Mouse (Mus musculus): ENCODE data around the gene Afm. TPM values are rescaled to one million over a fixed set of nuclear protein-coding genes. Genes with fewer than 3 reads are reported as not detected.
A peak's percentile ranks its signal among the peaks of the same experiment; 100 is the strongest.

The Afm gene
- polyA plus RNA-seq, 1 experiment from 2014 or later = not detected

DNA sequence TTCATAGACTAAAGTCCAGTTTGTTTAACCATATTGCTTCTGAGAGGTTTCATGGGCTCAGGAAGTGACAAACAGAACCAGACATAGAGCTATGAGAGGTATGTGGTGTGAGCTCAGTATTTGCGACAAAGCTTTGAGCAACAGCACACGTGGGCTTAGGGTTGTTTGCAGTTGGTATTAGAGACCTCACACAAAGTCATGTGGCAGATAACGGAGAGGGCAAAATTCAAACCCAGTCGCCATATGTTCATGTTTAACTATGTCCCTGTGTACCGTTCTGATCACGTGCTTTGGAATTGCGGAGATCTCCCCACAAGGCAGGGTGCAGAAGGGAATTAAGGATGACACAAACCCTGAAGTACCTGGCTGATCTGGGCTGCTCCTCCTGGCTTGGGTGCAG, 30.4 kb upstream of the Afm start:
- no peaks in the 10 kb centered on the region for H3K27me3 ChIP-seq (replicated peaks; ENCODE audit: control insufficient read depth, insufficient read depth, low read length)
- H3K9ac ChIP-seq (ENCODE audit: low read depth, low read length) = no peak overlapping the region
- no peak overlapping the region for H3K27ac ChIP-seq (replicated peaks; ENCODE audit: low read depth, low read length)
- H3K4me3 ChIP-seq (ENCODE audit: low read depth, low read length) = no peak overlapping the region
- ATAC-seq (ENCODE audit: low read depth) = no peak
- WGBS = 60% methylated on average over 7 of the region's 7 CpGs
- H3K4me2 ChIP-seq (ENCODE audit: low read depth, low read length) = no peak overlapping the region
- no peaks in the 10 kb centered on the region for H3K36me3 ChIP-seq (ENCODE audit: control insufficient read depth, insufficient read depth, low read length)
- no peaks in the 10 kb centered on the region for H3K9me3 ChIP-seq (ENCODE audit: control insufficient read depth, low read length)
- no peak for DNase-seq (ENCODE audit: low spot score)
- H3K4me1 ChIP-seq (ENCODE audit: control insufficient read depth, insufficient read depth, low read length) = no peaks in the 10 kb centered on the region

DNA sequence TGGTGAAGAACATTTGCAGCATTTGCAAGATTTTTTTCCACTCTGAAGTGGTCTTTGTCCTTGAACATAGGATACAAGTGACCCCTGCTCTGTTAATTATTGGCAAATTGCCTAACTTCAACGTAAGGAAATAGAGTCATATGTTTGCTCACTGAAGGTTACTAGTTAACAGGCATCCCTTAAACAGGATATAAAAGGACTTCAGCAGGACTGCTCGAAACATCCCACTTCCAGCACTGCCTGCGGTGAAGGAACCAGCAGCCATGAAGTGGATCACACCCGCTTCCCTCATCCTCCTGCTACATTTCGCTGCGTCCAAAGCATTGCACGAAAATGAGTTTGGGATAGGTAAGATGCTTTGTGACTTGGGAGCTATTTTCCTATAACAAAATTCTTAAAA, 28.2 kb upstream of the Afm start, which contains the start of gene Afp:
Afp (plus strand) TSS at position 220 of the 400 bp plus-strand sequence.
- Histone ChIP-seq H3K36me3 (ENCODE audit: control insufficient read depth, insufficient read depth, low read length) (no peaks in the 10 kb centered on the region), H3K4me1 (ENCODE audit: control insufficient read depth, insufficient read depth, low read length) (no peaks in the 10 kb centered on the region), H3K27me3 (replicated peaks; ENCODE audit: control insufficient read depth, insufficient read depth, low read length) (no peaks in the 10 kb centered on the region), H3K27ac (replicated peaks; ENCODE audit: low read depth, low read length) (no peak within 1 kb of the TSS), H3K4me3 (ENCODE audit: low read depth, low read length) (no peak within 1 kb of the TSS), H3K9me3 (ENCODE audit: control insufficient read depth, low read length) (no peaks in the 10 kb centered on the region), H3K4me2 (ENCODE audit: low read depth, low read length) (no peak within 1 kb of the TSS), H3K9ac (ENCODE audit: low read depth, low read length) (no peak within 1 kb of the TSS)
- ATAC-seq (ENCODE audit: low read depth) (no peak), DNase-seq (ENCODE audit: low spot score) (no peak)
- 84% methylated on average over 7 of the region's 7 CpGs for WGBS

DNA sequence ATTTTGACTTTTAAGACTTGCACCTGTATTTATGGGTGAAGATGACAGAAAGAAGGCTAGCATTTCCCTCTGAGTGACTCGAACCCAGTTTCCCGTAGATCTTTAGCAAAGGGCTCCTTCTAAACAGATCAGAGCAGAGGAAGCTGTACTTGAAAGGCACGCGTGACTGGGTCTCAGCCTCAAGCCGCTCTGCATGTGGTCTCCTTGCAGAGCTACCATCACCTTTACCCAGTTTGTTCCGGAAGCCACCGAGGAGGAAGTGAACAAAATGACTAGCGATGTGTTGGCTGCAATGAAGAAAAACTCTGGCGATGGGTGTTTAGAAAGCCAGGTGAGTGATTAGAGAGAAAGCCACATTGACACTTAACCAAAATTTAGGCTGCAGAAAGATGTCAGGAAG, 26.3 kb upstream of the Afm start:
- ATAC-seq (ENCODE audit: low read depth) = no peak
- Histone ChIP-seq H3K27ac (replicated peaks; ENCODE audit: low read depth, low read length) (no peak overlapping the region), H3K9ac (ENCODE audit: low read depth, low read length) (no peak overlapping the region), H3K4me2 (ENCODE audit: low read depth, low read length) (0 out of 2 replicates have a peak overlapping the region, but pooled peaks have one; percentile 8), H3K27me3 (replicated peaks; ENCODE audit: control insufficient read depth, insufficient read depth, low read length) (no peaks in the 10 kb centered on the region), H3K36me3 (ENCODE audit: control insufficient read depth, insufficient read depth, low read length) (no peaks in the 10 kb centered on the region), H3K4me3 (ENCODE audit: low read depth, low read length) (no peak overlapping the region), H3K4me1 (ENCODE audit: control insufficient read depth, insufficient read depth, low read length) (no peaks in the 10 kb centered on the region), H3K9me3 (ENCODE audit: control insufficient read depth, low read length) (no peaks in the 10 kb centered on the region)
- WGBS = 69% methylated on average over 9 of the region's 9 CpGs
- no peak for DNase-seq (ENCODE audit: low spot score)

DNA sequence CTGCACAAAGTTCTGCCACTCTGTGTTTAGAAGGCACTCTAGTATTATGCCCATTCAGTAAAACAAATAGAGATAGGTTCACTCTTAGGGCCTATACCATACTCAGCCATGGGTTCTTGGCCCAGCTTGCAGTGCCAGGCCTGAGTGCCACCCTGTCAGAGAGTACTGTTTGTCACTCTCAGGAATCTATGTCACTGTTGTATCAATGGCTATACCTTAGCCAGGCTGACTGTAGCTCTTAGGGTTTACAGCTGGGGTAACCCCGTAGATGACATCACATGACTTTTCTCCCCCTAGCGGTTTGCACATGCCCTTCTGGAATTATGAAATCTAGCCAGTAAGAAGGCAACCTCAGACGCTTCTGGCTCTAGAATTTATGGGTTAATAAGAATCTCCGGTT, 24.4 kb upstream of the Afm start:
- Histone ChIP-seq H3K4me3 (ENCODE audit: low read depth, low read length) (no peak overlapping the region), H3K27ac (replicated peaks; ENCODE audit: low read depth, low read length) (no peak overlapping the region), H3K4me2 (ENCODE audit: low read depth, low read length) (no peak overlapping the region), H3K27me3 (replicated peaks; ENCODE audit: control insufficient read depth, insufficient read depth, low read length) (no peaks in the 10 kb centered on the region), H3K36me3 (ENCODE audit: control insufficient read depth, insufficient read depth, low read length) (no peaks in the 10 kb centered on the region), H3K9ac (ENCODE audit: low read depth, low read length) (no peak overlapping the region), H3K4me1 (ENCODE audit: control insufficient read depth, insufficient read depth, low read length) (no peaks in the 10 kb centered on the region), H3K9me3 (ENCODE audit: control insufficient read depth, low read length) (no peaks in the 10 kb centered on the region)
- ATAC-seq (ENCODE audit: low read depth) (no peak), DNase-seq (ENCODE audit: low spot score) (no peak)
- WGBS = 95% methylated on average over 4 of the region's 4 CpGs

DNA sequence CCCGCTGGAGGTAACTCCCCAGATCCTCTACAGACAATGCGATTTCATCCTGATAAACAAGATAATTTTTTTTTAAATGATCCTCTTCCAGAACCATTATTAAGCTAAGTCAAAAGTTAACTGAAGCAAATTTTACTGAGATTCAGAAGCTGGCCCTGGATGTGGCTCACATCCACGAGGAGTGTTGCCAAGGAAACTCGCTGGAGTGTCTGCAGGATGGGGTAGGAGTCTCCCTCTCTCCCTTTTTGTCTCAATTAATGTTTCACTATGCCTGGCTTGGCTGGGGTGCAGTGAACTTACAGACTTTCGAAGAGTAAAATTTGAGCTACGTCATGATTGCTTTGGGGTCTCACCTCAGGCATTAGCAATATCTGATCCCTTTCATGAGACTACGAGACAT, 19.2 kb upstream of the Afm start:
- H3K4me2 ChIP-seq (ENCODE audit: low read depth, low read length) = no peak overlapping the region
- no peak for ATAC-seq (ENCODE audit: low read depth)
- H3K36me3 ChIP-seq (ENCODE audit: control insufficient read depth, insufficient read depth, low read length) = no peaks in the 10 kb centered on the region
- WGBS = 74% methylated on average over 7 of the region's 7 CpGs
- DNase-seq (ENCODE audit: low spot score) = no peak
- no peaks in the 10 kb centered on the region for H3K9me3 ChIP-seq (ENCODE audit: control insufficient read depth, low read length)
- no peak overlapping the region for H3K9ac ChIP-seq (ENCODE audit: low read depth, low read length)
- H3K27me3 ChIP-seq (replicated peaks; ENCODE audit: control insufficient read depth, insufficient read depth, low read length) = no peaks in the 10 kb centered on the region
- no peak overlapping the region for H3K27ac ChIP-seq (replicated peaks; ENCODE audit: low read depth, low read length)
- H3K4me1 ChIP-seq (ENCODE audit: control insufficient read depth, insufficient read depth, low read length) = no peaks in the 10 kb centered on the region
- H3K4me3 ChIP-seq (ENCODE audit: low read depth, low read length) = no peak overlapping the region

DNA sequence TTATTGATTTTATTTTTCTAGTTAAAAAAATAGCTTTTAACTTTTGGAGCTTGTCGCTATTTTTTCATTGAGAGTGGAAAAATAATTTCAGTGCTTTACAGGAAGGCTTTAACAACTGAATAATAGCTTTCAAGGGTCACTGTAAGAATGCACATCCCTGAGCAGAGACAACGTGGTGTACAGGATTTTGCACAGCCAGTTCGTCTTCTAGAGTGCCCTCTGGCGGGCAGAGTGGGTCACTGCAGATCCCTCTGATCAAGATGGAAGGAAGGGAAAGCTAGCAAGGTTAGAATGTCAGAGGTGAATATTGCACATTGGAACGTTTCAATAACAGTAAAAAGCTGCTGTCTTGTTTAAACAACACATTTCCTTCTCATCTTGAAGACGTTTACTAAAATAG, 18.0 kb upstream of the Afm start:
- H3K27ac ChIP-seq (replicated peaks; ENCODE audit: low read depth, low read length) = no peak overlapping the region
- no peak overlapping the region for H3K4me2 ChIP-seq (ENCODE audit: low read depth, low read length)
- DNase-seq (ENCODE audit: low spot score) = peak; percentile 67
- H3K4me1 ChIP-seq (ENCODE audit: control insufficient read depth, insufficient read depth, low read length) = no peaks in the 10 kb centered on the region
- no peaks in the 10 kb centered on the region for H3K27me3 ChIP-seq (replicated peaks; ENCODE audit: control insufficient read depth, insufficient read depth, low read length)
- 5% methylated on average over 6 of the region's 6 CpGs for WGBS
- no peaks in the 10 kb centered on the region for H3K36me3 ChIP-seq (ENCODE audit: control insufficient read depth, insufficient read depth, low read length)
- ATAC-seq (ENCODE audit: low read depth) = no peak
- no peak overlapping the region for H3K9ac ChIP-seq (ENCODE audit: low read depth, low read length)
- no peaks in the 10 kb centered on the region for H3K9me3 ChIP-seq (ENCODE audit: control insufficient read depth, low read length)
- no peak overlapping the region for H3K4me3 ChIP-seq (ENCODE audit: low read depth, low read length)

DNA sequence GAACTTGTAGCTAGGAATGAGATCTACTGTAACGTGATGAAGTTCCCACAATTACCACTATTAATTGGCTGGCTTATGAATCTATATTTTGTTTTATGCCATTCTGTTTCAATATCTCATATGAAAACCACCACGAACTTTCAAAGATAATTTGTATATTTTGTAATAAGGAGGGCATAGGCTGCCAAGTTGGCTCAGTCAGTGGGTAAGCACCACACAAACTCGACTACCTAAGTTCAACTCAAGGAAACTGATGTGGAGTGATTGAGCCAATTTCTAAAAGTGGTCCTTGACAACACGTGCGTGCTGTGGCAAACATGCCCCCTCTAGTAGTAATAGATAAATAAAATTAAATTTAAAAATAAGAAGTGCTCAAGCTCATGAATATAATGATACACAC, 17.0 kb upstream of the Afm start:
- Histone ChIP-seq H3K4me2 (ENCODE audit: low read depth, low read length) (no peak overlapping the region), H3K9ac (ENCODE audit: low read depth, low read length) (no peak overlapping the region), H3K27ac (replicated peaks; ENCODE audit: low read depth, low read length) (no peak overlapping the region), H3K4me3 (ENCODE audit: low read depth, low read length) (no peak overlapping the region), H3K9me3 (ENCODE audit: control insufficient read depth, low read length) (no peaks in the 10 kb centered on the region), H3K27me3 (replicated peaks; ENCODE audit: control insufficient read depth, insufficient read depth, low read length) (no peaks in the 10 kb centered on the region), H3K4me1 (ENCODE audit: control insufficient read depth, insufficient read depth, low read length) (no peaks in the 10 kb centered on the region), H3K36me3 (ENCODE audit: control insufficient read depth, insufficient read depth, low read length) (no peaks in the 10 kb centered on the region)
- ATAC-seq (ENCODE audit: low read depth) (no peak), DNase-seq (ENCODE audit: low spot score) (no peak)
- WGBS = 84% methylated on average over 5 of the region's 5 CpGs

DNA sequence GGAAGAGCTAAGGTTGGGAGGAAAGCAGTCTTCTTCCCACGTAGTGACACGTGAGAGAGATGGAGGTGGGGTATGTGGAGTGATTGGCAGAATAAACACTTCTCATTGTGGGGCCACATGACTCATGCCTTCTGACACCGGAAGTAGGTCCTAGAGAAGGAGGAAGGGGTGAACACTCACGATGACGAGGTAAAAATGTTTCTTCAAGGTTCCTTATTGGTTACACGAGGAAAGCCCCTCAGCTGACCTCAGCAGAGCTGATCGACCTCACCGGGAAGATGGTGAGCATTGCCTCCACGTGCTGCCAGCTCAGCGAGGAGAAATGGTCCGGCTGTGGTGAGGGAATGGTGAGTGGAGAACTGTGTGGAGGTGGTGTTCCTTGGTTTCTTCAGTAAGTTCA, 14.0 kb upstream of the Afm start:
- H3K36me3 ChIP-seq (ENCODE audit: control insufficient read depth, insufficient read depth, low read length) = no peaks in the 10 kb centered on the region
- ATAC-seq (ENCODE audit: low read depth) (no peak), DNase-seq (ENCODE audit: low spot score) (no peak)
- no peak overlapping the region for H3K9ac ChIP-seq (ENCODE audit: low read depth, low read length)
- H3K27me3 ChIP-seq (replicated peaks; ENCODE audit: control insufficient read depth, insufficient read depth, low read length) = no peaks in the 10 kb centered on the region
- H3K9me3 ChIP-seq (ENCODE audit: control insufficient read depth, low read length) = no peaks in the 10 kb centered on the region
- H3K27ac ChIP-seq (replicated peaks; ENCODE audit: low read depth, low read length) = no peak overlapping the region
- no peak overlapping the region for H3K4me2 ChIP-seq (ENCODE audit: low read depth, low read length)
- H3K4me3 ChIP-seq (ENCODE audit: low read depth, low read length) = no peak overlapping the region
- WGBS = 78% methylated on average over 11 of the region's 11 CpGs
- no peaks in the 10 kb centered on the region for H3K4me1 ChIP-seq (ENCODE audit: control insufficient read depth, insufficient read depth, low read length)

DNA sequence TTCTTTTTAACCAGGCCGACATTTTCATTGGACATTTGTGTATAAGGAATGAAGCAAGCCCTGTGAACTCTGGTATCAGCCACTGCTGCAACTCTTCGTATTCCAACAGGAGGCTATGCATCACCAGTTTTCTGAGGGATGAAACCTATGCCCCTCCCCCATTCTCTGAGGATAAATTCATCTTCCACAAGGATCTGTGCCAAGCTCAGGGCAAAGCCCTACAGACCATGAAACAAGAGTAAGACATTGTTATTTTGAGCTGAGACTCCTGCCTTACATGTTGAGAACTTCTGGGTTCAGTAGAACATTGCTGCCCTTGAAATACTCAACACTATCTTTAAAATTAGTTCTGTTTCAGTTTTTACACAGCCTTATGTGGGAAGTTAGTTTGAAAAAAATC, 12.2 kb upstream of the Afm start:
- WGBS = 87% methylated on average over 2 of the region's 2 CpGs
- no peaks in the 10 kb centered on the region for H3K9me3 ChIP-seq (ENCODE audit: control insufficient read depth, low read length)
- no peak overlapping the region for H3K9ac ChIP-seq (ENCODE audit: low read depth, low read length)
- no peaks in the 10 kb centered on the region for H3K27me3 ChIP-seq (replicated peaks; ENCODE audit: control insufficient read depth, insufficient read depth, low read length)
- no peak overlapping the region for H3K4me3 ChIP-seq (ENCODE audit: low read depth, low read length)
- H3K4me1 ChIP-seq (ENCODE audit: control insufficient read depth, insufficient read depth, low read length) = no peaks in the 10 kb centered on the region
- H3K36me3 ChIP-seq (ENCODE audit: control insufficient read depth, insufficient read depth, low read length) = no peaks in the 10 kb centered on the region
- no peak for DNase-seq (ENCODE audit: low spot score)
- no peak overlapping the region for H3K4me2 ChIP-seq (ENCODE audit: low read depth, low read length)
- H3K27ac ChIP-seq (replicated peaks; ENCODE audit: low read depth, low read length) = no peak overlapping the region
- ATAC-seq (ENCODE audit: low read depth) = no peak

Measured in embryonic facial prominence, embryonic 14.5 days (tissue).